Mouse (Mus musculus) ES-Bruce4 (cell line): ENCODE data around the gene Bckdhb.

Experiments used
- CTCF ChIP-seq: IDR thresholded peaks from one replicate; pipeline ENCODE4 v1.8.1; 2011; ENCODE audit warnings: low read depth, low read length
- EP300 ChIP-seq: IDR thresholded peaks from 2 replicates; pipeline ENCODE4 v1.6.1; 2011; ENCODE audit warnings: low read depth, low read length; ENCODE audit not compliant: insufficient read depth

GRCm38 (mm10) chr9:84046334-84046733 lies 121.4 kb downstream of the Bckdhb start:
- no peak for TF ChIP-seq CTCF
- TF ChIP-seq EP300 = no peak
